Mouse (Mus musculus): Measurements from ENCODE around the gene Kctd10.

GRCm38 (mm10) chr5:114413067-114413735 is 32.9 kb upstream of the Kctd10 start:
- TF ChIP-seq GATA1 (IDR thresholded peaks at IDR 0.05; ENCODE audit: borderline replicate concordance, low read length) (no peak), FLI1 (IDR thresholded peaks at IDR 0.05; ENCODE audit: low read length) (no peak)
